Mouse (Mus musculus): ENCODE results near the gene Arrdc2.

The Arrdc2 gene

DNA sequence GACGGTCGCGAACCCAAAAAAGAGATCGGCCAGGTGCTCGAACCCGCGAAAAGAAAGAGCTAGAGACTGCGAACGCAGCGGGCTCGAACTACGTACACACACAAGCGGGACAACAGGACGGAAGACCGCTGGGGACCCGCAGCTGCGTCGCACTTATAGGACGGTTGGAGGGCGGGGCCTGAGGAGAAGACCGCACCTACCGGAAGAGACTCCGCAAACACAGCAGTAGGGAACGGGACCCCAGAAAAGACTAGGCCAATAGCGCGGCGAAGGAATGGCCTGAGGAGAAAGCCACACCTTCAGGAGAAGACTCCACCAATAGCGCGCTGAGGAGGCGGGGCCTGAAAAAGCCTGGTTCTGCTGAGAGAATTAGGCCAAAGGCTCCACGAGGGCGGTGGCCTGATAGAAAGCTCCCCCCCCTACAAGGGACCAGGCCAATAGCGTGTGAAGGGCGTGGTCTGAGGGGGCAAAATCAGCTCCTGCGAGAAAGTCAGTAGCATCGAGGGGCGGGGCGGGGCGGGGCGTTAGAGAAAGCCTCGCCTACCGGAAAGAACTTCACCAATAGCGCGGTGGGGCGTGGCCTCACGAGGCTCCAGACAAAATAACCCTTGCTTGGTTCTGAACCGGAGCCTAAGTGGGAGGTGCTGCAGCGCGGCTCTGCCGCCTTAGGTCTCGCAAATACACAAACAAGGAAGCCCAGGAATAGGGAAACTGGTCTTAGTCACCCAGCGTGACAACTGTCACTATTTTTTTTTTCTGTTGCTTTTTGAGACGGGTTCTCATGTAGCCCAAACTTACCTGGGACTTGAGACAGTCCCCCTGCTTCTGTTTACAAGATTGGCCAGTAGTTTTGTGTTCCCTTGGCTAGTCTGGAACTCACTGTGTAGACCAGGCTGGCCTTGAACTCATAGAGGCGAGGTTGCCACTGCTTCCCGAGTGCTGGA lies at the start of gene Arrdc2:
Gene Arrdc2, minus strand, starts transcription at position 313 of the 944 bp plus-strand sequence.
- DNase-seq (ENCODE audit: low read depth, low spot score) = peak; percentile 100

DNA sequence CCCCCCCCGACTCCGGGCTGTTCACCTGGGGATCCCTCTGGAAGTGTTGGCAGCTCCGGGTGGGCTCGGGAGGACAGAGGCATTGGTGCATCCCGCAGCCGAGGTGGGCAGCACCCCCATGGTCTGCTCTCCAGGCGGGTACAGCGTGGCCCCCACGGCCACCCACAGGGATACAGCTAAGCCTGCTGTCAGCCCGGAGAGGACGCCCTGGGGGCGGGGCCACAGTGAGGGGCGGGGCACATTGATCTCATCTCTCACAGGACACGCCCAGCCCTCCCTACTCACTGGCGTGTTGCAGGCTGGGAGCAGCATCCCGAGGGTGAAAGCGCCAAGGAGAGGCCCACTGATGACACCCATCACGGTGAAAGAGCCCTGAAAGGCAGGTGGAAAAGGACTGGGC lies 48.1 kb upstream of the Arrdc2 start:
- no peak for DNase-seq (ENCODE audit: low read depth, low spot score)

DNA sequence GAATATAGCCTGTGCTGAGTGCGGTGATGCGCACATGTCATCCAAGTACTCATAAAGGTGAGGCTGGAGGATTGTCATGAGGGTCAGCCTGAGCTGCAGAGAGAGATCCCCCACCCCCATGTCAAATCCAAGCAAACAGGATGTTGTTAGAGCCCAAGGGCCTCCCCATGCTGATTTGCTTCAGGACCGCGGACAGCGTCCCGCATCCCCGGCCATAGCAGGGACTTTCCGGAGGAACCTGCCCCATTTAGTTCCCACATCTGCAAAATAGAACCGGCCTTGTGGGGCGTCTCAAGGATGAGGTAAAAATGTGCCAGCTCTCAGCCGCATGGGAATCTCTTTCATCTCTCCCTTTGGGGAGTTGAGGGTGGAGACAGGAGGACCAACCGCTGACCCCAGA lies 46.1 kb upstream of the Arrdc2 start:
- DNase-seq (ENCODE audit: low read depth, low spot score) = no peak

DNA sequence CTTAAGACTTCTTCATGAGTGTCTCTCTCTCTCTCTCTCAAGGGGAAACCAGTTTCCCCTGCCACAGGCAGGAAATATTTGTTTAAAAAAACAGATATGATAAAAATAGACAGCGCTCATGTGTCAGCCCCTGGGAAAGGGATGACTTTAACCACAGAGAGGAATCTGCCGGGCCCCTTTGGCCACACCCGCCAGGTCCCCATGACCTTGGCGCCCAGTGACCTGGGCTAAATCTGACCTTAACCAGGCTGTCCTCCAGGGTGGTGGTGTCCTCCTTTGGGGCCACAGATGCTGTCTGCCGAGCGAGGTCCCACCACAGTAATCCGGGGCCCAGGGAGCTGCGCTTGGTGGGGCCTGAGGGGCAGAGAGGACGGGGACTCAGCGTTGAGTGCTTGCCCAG lies 45.2 kb upstream of the Arrdc2 start:
- DNase-seq (ENCODE audit: low read depth, low spot score) = no peak

DNA sequence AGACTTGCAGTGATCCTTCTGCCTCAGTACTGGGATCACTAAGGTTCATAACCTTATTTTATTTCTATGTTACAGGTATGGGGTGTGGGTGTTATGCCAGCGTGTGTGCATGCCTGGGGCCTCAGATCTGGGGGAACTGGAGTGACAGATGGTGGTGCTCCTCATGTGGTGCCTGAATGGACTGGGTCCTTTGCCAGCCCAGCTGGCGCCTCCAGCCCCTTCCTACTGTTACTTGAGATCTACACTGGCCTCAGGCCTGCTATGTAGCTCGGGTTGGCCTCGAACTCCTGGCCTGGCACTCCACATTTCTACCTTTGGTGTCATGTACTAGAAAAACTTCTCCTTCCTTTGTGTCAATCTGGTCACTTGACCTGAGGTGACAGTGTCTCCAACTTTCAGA lies 44.7 kb upstream of the Arrdc2 start:
- DNase-seq (ENCODE audit: low read depth, low spot score) = no peak

DNA sequence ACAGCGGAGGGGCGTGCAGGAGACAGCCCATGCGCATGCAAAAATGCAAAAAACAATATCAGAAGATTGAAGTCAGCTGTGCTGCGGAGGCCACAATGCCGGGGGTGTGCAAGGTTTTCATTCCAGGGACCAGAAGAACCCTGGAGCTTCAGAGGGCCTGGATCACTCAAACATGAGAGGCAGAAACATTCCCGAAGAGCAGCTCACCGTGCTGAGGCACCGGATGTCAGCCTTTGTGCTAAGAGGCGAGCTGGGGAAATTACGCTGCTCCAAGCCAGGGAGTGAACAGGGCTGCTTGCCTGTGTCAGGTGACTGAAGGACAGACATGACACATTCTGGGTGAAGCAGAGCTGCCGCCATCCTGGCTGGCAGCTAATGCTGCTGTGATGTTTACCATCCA lies 41.0 kb upstream of the Arrdc2 start:
- DNase-seq (ENCODE audit: low read depth, low spot score) = no peak

DNA sequence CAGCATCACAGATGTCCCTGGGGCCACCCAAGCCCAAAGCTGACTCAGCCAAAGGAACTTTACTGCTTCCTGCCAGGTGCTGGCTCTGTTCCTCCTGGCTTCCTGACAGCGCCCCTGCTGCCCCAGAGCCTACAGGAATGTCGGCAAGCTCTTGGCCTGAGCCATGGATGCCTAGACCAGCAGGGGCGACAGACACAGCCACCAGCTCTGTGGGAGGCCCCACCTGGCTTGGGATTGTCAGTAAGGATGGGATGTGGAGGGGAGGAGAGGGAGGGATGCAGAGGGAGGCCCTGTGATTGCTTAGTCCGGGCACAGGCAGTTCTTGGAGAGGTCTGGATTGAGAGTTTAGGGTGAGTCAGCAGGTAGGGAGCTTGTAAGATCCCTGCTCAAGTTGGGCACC lies 40.6 kb upstream of the Arrdc2 start:
- no peak for DNase-seq (ENCODE audit: low read depth, low spot score)

DNA sequence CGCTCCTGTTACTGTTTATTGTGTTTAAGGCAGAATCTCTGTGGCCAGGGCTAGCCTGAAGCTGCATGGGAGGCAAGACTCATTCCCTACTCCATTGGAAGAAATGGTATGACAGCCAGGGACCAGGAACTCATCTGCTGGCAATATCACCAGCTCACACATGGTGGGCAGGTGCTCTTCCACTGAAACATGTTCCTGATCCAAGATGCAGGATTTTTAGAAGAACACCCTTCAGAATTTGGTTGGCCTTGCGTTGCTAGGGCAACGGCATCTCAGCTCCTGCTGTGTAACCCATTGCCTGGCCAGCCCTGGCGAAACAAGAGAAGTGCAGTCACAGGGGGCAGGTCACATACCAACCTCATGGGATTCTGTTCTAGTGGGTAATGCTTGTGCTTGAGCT lies 40.0 kb upstream of the Arrdc2 start:
- no peak for DNase-seq (ENCODE audit: low read depth, low spot score)

DNA sequence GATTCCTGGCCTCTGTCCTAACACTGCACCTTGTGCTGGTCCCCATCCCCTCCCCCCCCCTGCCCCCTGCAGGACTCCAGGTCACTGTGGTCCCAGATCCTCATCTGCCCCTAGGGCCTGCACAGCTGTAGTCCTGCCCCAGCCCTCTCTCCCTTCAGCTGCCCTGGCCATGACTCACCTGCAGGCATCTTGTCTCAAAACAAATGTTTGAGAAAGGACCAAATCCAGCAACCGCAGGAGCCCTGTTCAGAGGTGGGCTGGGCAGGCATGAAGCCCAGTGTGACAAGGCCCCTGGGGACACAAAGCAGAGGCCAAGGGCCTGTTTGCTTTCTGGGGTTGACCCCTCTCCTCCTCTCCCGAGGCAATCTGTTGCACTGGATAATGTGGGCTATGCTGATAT lies 38.7 kb upstream of the Arrdc2 start:
- no peak for DNase-seq (ENCODE audit: low read depth, low spot score)

DNA sequence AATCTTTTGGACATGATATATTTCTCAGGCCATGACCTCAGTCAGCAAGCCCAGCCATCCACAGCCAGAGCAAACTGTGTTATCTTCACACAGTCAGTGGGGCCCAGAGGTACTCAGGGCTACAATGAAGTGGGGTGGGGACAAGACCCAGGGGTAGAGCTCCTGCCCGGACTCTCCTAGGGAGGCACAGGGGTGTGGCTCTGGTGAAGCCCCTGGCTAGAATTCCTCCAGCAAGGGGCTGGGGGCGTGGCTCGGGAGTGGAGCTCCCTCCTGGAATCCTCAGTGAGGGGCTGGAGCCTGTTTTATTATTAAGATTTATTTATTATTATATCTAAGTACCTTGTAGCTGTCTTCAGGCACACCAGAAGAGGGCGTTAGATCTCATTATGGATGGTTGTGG lies 36.9 kb upstream of the Arrdc2 start:
- DNase-seq (ENCODE audit: low read depth, low spot score) = no peak

DNA sequence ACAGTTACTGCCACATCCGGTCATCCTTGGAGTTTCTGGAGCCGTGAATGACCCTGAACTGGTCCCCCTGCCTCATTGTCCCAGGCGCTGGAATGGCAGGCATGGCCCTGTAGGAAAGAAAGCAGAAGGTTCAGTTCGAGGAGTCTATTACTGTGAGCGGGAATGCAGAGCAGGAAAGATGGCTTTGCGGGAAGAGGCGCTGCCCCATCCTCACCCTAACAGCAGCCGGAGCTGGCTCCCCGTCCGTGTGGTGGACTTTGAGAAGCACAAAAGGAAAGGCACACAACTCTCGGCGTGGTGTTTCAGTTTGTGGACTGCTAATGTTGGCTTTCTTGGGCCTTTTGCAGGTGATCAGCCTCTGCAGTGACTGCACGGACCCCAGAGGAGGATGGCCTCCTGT lies 34.9 kb upstream of the Arrdc2 start:
- DNase-seq (ENCODE audit: low read depth, low spot score) = no peak

DNA sequence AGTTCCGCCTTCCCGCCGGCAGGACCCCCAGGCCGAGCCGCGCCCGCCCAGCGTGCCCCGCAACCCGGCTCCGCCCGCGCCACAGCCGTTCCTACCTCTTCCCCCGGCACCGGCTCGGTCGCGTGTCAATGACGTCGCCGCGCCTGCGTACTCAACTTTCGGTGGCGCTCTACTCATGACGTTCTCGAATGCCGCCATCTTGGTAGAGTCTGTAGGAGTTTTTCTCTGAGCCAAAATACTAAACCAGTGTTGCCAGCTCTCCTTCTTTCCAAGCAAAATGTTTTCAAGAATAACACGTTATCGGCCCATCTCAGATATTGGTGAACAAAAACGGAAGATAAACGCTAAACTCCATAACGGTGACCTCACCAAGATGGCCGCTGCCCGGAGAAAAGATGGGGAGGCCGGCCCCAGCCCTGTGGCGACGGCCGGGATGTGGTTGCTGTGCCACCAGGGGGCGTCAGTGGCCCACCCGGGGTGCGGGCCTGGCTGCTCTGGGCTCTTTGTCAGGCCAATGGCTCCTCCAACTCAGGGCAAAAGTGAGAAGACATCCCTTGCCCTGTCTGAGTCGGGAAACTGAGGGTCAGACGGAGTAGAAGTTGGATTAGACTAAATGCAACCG lies 34.0 kb upstream of the Arrdc2 start, which contains the start of gene Ccdc124:
Gene Ccdc124, minus strand, starts transcription at position 572 of the 622 bp plus-strand sequence.
- peak; percentile 92 for DNase-seq (ENCODE audit: low read depth, low spot score)

DNA sequence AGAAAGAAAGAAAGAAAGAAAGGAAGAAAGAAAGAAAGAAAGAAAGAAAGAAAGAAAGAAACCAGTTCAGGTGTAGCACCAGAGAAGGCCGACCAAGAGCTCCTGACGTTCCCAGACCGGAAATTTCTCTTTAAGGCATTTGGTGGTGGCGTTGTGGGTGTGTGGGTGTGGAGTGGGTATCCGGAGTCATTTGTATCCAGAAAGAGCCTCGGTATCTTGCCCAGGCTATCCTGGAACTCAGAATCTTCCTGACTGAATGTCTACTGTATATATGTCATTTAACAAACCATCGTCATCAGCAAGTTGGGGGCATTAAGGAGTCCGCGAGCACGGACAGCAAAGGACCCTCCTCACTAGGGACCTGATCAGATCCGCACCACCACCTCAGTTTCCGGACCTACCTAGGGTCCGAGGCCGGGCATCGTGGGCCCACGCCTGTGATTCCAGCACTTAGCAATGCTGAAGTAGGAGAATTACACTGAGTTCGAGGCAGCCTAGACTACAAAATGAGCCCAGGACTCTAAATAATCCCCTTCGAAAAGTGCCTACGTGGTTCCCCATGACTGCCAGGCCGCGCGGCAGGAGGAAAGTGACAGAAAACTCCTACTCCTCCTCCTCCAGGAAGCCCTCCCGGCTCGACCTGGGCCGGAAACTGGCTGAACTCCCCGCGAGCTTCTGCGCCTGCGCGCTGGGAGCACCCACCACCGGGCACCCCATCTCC lies 33.3 kb upstream of the Arrdc2 start:
- no peak for DNase-seq (ENCODE audit: low read depth, low spot score)

DNA sequence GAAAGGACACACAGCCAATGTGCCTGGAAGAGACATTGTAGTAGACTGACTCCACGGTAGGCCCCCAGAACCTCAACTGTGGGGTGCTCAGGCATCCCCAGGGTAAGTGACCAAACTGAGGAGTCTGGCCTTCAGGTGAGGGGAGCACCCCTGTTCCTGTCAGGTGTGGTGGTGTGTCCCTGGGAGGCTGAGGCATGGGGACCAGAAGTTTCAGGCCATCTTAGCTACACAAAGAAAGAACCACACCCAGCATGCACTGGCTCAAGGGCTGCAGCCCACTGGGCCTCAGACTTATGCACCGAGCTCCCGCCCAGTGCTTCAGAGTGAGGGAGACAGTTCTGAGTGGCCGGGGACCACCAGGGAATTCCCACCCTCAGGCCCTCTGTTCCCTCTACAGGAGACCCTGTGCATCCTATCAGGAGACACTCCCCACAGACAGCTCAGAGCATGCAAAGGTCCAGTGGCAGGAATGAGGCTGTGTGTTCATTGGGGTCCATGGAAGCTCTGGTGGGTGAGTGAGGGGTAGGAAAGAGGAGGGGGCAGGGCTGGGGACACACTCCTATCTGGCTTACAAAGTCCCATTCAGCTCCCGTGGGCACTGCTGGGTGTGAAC lies 31.8 kb upstream of the Arrdc2 start:
- DNase-seq (ENCODE audit: low read depth, low spot score) = no peak

DNA sequence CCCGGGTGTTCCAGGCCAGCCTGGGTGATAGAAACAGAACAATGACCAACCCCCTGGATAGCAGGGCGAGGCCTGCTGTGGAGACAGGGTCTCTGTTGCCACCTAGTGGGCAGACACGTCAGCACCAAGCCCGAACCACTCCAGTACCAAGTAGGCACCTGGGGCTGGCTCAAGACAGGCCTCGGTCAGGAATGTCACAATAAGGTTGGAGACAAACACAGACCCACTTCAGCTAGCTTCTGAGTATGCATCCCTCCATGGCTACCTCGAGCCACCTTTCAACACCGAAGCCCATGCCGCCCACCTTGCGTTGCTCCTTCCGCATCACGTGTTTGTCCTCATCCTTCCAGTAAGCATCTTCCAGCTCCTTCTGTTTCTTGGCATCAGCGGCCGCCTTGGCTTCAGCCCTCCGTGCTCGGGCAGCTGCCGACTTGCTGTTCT lies 30.1 kb upstream of the Arrdc2 start:
- DNase-seq (ENCODE audit: low read depth, low spot score) = no peak

DNA sequence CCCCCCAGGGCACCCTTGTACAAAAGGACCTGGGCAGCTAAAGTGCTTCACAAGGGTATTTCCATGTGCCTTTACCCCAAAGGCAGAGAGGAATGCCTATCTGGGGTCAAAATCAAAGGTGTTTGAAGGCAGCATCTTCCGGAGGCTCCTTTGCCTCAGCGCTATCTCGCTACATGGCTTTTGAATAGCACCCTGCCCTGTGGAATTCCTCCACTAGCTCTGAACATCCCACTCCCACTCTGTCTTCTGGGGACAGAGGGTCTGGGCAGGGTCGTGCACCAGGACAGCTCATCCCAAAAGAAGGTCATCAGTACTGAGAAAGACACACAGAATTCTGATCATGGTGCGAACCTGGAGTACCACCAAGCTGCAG lies 29.7 kb upstream of the Arrdc2 start:
- no peak for DNase-seq (ENCODE audit: low read depth, low spot score)

DNA sequence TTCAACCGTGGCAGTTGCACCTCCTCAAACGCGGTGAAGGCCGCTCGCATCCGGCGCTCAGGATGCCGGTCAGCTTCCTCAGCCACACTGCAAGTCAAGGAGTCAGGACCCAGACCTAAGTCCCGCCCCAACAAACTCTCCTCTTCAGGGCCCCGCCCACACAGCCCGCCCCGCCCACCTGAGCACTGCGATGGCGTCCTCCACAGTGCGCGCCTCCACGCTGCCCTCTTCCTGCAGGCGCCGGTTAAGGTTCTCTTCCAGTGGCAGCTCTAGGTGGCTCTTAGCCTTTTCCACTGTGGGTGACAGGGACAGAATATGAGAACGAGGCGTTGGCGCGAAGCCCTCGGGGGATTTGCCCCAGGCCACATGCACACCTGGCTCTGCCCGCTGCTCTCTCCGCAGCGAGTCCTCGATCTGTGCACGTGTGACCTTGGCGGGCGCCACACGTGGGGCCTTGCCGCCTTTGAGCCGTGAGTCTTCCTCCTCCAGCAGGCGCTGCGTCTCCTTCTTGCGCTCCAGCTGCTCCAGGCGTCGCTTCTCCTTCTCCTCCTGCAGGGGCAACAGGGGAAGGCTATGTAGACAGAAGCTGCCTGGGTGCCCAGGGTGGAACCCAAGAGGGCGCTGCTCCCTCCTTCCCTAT lies 29.2 kb upstream of the Arrdc2 start:
- no peak for DNase-seq (ENCODE audit: low read depth, low spot score)

DNA sequence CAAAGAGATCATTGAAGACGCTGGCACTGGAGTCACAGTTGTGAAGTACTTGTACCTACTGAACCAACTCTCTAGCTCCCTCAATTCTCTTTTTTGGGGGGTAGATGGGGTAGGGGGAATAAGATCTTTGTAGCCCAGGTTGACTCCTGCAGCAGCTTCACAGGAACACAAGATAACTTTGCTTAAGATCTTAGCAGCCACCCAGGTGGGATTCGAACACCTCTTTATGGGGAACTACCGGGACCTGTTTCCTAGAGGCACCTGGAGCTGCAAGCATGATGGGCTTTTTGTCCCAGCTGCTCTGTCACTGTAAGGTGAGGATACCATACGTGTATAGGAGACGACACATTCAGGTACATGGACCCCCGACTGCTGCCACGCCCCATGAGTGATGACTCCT lies 27.0 kb upstream of the Arrdc2 start:
- no peak for DNase-seq (ENCODE audit: low read depth, low spot score)

DNA sequence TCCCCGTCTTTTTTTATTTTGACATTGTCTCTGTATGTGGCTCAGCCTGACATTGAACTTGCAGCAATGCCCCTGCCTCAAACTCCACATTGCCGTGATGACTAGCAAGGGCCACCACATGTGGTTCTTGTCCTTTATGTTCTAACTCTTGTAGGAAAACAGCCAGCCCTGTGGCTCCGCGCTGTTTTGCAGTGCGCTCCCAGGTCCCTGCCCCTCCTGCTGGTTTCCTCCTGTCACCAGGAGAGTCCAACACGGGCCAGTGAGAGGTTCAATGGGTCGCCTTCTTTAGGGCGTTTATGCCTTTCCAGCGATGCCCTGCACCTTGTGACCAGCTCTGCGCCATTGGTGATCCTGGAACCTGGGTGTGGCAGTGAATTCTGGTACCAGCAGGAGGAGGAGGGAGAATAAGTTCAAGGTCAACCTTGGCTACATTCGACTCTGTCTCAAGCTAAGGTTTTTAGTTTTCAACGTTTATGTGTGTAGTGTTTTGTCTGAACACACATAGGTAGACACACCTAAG lies 26.5 kb upstream of the Arrdc2 start:
- no peak for DNase-seq (ENCODE audit: low read depth, low spot score)

DNA sequence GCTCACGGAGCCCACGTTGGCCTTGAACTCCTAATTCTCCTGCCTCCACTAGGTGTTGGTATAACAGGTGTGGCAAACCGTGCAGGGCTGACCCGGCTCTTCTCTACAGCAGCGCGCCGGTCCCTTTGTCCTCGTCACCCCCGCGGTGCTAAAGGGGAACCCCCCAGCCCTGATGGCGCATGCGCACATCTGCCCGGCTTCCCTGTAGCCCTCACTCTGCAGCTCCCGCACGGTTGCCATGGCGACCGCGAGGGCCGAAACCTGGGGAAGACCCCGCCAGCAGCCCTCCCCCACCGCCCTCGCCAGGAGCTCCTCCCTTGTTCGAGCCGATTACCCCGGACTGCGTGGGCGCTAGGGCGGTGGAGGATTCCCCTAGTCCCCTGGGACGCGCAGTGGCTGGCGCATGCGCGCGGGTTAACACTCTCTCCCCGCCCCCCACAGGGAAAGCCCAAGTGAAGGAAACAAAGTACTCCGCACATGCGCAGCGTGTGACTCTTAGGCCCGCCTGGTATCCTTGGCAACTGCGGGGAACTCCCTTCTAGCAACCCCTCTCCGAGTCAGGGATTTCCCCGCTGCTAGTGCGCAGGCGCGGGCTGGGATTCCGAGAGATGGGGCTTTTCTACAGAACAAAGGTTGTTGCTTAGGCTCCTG lies 26.0 kb upstream of the Arrdc2 start:
- DNase-seq (ENCODE audit: low read depth, low spot score) = peak; percentile 100

Measured in retina, postnatal 7 days (tissue).